Mouse (Mus musculus) heart, embryonic 14.5 days (tissue): Measurements from ENCODE around the gene Msto1. TPM values are rescaled to one million over a fixed set of nuclear protein-coding genes. Genes with fewer than 3 reads are reported as not detected.
"Not testable (repeated sequence)": the region's sequence is repeated elsewhere in the genome, so short reads cannot be mapped to it uniquely, and the experiment has no call there.

Experiments used
- ATAC-seq: fragments of 200-750 bp; cut with Nextera tagmentation; 2 replicates; pipeline ENCODE4 v1.8.0; 2017; ENCODE audit warnings: low read depth, moderate TSS enrichment; ENCODE audit not compliant: insufficient number of reproducible peaks, insufficient read depth, low FRiP score
- H3K27ac ChIP-seq, 2 experiments: fragments of 200-500 bp in 1 of 2; fragments of 300-500 bp in 1 of 2; sonication (generic) in 1 of 2; replicated peaks in 1 of 2; 2 replicates each; pipeline ENCODE4 v1.5.1; 2012 to 2014; ENCODE audit warnings: low read depth in 2 of 2, low read length in 2 of 2, control low read depth in 1 of 2, mild to moderate bottlenecking in 1 of 2, mixed read lengths in 1 of 2; ENCODE audit not compliant: control insufficient read depth in 1 of 2, insufficient read depth in 1 of 2
- H3K27me3 ChIP-seq: fragments of 300-500 bp; sonication (generic); 2 replicates; pipeline ENCODE4 v1.6.1; 2014; ENCODE audit warnings: mild to moderate bottlenecking, low read length, control low read depth; ENCODE audit not compliant: control insufficient read depth, insufficient read depth
- H3K36me3 ChIP-seq: fragments of 300-500 bp; sonication (generic); 2 replicates; pipeline ENCODE4 v1.6.1; 2014; ENCODE audit warnings: mild to moderate bottlenecking, control low read depth, low read length, mixed read lengths; ENCODE audit not compliant: control insufficient read depth, insufficient read depth
- H3K4me1 ChIP-seq, 2 experiments: fragments of 200-500 bp in 1 of 2; fragments of 300-500 bp in 1 of 2; sonication (generic) in 1 of 2; 2 replicates each; pipeline ENCODE4 v1.6.1; 2012 to 2014; ENCODE audit warnings: low read length in 2 of 2, control low read depth in 1 of 2, mixed read lengths in 1 of 2; ENCODE audit not compliant: control insufficient read depth in 2 of 2, insufficient read depth in 2 of 2
- H3K4me2 ChIP-seq: fragments of 300-500 bp; sonication (generic); 2 replicates; pipeline ENCODE4 v1.6.1; 2014; ENCODE audit warnings: mild to moderate bottlenecking, low read length
- H3K4me3 ChIP-seq, 2 experiments: fragments of 200-500 bp in 1 of 2; fragments of 300-500 bp in 1 of 2; sonication (generic) in 1 of 2; 2 replicates each; pipeline ENCODE4 v1.5.1; 2012 to 2014; ENCODE audit warnings: low read length in 2 of 2, mild to moderate bottlenecking in 2 of 2, control low read depth in 1 of 2, low read depth in 1 of 2, moderate library complexity in 1 of 2; ENCODE audit not compliant: control insufficient read depth in 1 of 2, insufficient read depth in 1 of 2
- H3K9ac ChIP-seq: fragments of 300-500 bp; sonication (generic); 2 replicates; pipeline ENCODE4 v1.6.1; 2014; ENCODE audit warnings: mild to moderate bottlenecking, low read length
- H3K9me3 ChIP-seq: fragments of 300-500 bp; sonication (generic); 2 replicates; pipeline ENCODE4 v1.6.1; 2016; ENCODE audit warnings: low read length, control low read depth; ENCODE audit not compliant: control insufficient read depth
- WGBS: fragments of 180-500 bp; shearing (Covaris S2); extraction: QIAGEN DNeasy Blood & Tissue Kit; methylation state at CpG from one replicate; pipeline ENCODE4 v1.1.7; 2014; 5-methylcytosine and 5-hydroxymethylcytosine counted together
- polyA plus RNA-seq: library from polyadenylated mRNA; unstranded; fragments of >200 nt; fragmentation: Nextera tagmentation; extraction: Ambion mirVana; gene quantifications from 2 replicates; pipeline ENCODE4 v1.2.1, GENCODE M21; 2014

The Msto1 gene
- polyA plus RNA-seq, 1 experiment from 2014 or later = 47.8 TPM

DNA sequence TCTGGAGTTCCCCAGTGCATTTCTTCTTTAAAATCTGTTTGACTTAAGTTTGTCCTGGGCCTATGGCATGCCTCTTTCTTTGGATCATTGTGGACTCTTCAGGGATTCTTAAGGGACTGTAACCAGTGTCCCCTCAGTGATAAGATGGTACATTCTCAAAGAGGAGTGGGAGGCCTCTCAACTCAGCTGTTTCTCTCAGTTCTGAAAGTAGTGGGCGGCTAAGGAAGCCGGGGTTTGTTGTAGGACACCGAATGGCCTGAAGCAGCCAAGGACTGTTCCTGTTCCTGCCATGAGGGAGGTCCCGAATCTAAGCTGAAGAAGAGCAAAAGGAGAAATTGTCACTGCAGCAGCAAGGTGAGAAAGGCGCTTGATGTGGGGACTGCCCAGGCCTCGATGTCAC lies 8.6 kb downstream of the Msto1 start:
- Histone ChIP-seq H3K27me3 (no peaks in the 10 kb centered on the region), H3K9ac (no peak overlapping the region), H3K4me2 (no peak overlapping the region), H3K4me3 (no peak overlapping the region), H3K27ac (no peak overlapping the region), H3K4me1 (no peaks in the 10 kb centered on the region), H3K36me3 (peaks cover 99% of the 10 kb centered on the region), H3K9me3 (no peaks in the 10 kb centered on the region)
- WGBS = 84% methylated on average over 6 of the region's 6 CpGs
- ATAC-seq = no peak

DNA sequence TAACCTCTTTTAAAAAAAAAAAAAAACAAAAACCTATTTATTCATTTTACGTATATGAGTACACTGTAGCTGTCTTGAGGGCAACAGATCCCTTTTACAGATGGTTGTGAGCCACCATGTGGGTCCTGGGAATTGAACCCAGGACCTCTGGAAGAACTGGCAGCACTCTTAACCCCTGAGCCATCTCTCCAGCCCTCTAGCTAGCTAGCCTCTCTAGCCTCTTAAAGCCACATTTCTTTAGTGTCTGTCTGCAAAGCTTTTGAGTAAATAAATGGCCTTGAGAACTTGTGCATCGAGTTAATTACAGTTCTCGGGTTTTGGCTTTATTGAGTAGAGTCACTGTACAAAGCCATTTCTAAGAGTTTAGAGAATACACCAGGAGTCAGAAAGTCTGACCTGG lies 9.0 kb downstream of the Msto1 start:
- no peak overlapping the region for H3K27ac ChIP-seq
- H3K4me2 ChIP-seq = no peak overlapping the region
- no peak overlapping the region for H3K9ac ChIP-seq
- no peaks in the 10 kb centered on the region for H3K27me3 ChIP-seq
- 91% methylated on average over 3 of the region's 3 CpGs for WGBS
- peaks cover 97% of the 10 kb centered on the region for H3K36me3 ChIP-seq
- no peaks in the 10 kb centered on the region for H3K4me1 ChIP-seq
- no peak overlapping the region for H3K4me3 ChIP-seq
- no peak for ATAC-seq
- H3K9me3 ChIP-seq = no peaks in the 10 kb centered on the region

DNA sequence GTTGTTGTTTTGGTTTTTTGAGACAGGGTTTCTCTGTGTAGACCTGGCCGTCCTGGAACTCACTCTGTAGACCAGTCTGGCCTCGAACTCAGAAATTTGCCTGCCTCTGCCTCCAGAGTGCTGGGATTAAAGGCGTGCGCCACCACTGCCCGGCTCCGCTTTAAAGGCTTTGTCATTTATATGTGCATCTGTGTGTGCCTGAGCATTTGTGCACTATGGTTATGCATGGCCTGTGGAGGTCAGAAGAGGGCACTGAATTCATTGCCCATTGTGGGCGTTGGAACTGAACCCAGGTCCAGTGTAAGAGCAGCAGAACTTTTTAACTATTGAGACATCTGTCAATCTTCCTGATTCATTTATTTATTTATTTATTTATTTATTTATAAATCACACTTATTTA lies 20.8 kb downstream of the Msto1 start:
- 94% methylated on average over 7 of the region's 7 CpGs for WGBS
- not testable (repeated sequence) for H3K4me1 ChIP-seq

DNA sequence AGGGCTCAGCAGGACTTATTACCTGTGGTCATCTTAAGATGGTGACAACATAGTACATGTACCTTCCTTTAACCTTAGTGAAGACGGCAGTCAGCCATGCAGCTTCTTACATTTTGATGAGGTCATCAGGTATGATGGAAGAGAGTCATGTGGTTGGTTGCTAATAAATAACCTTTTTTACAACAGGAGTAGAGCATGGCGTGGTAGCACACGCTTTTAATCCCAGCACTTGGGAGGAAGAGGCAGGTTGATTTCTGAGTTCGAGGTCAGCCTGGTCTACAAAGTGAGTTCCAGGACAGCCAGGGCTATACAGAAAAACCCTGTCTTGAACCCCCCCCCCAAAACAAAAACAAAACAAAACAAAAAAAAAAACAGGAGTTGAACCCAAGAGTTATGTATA lies 31.3 kb downstream of the Msto1 start:
- ATAC-seq, H3K9ac ChIP-seq, H3K4me3 ChIP-seq, H3K27ac ChIP-seq, H3K36me3 ChIP-seq, H3K9me3 ChIP-seq, H3K27me3 ChIP-seq, H3K4me1 ChIP-seq, H3K4me2 ChIP-seq: not testable (repeated sequence)
- 95% methylated on average over 4 of the region's 4 CpGs for WGBS

More for the DNA sequence above, 20.8 kb downstream of the Msto1 start:
- not testable (repeated sequence) for H3K27me3 ChIP-seq, H3K27ac ChIP-seq, H3K4me3 ChIP-seq, ATAC-seq, H3K4me2 ChIP-seq, H3K9me3 ChIP-seq, H3K9ac ChIP-seq
- H3K36me3 ChIP-seq = peaks cover 22% of the 10 kb centered on the region

DNA sequence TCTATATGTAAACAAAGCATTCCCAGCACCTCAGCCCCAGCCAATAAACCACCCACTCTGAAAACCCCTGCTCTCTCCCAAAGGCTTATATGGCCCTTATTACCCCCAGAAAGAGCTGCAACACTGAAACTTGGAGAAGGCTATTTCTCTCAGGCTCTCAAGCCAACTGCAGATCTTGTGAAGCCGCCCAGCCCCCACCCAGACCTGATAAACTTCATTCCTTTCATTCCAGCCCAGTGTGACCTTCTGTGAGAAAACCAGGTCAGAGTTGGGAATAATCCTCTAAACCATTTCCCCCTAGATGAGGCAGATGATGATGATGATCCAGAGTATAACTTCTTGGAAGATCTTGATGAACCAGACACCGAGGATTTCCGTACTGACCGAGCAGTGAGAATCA lies 45.4 kb downstream of the Msto1 start:
- ATAC-seq, H3K4me2 ChIP-seq, H3K4me1 ChIP-seq, H3K27me3 ChIP-seq, H3K27ac ChIP-seq, H3K9ac ChIP-seq, H3K4me3 ChIP-seq, H3K9me3 ChIP-seq: not testable (repeated sequence)
- no CpG with 5 or more reads among the region's 4 CpGs for WGBS
- H3K36me3 ChIP-seq = peaks cover 26% of the 10 kb centered on the region

DNA sequence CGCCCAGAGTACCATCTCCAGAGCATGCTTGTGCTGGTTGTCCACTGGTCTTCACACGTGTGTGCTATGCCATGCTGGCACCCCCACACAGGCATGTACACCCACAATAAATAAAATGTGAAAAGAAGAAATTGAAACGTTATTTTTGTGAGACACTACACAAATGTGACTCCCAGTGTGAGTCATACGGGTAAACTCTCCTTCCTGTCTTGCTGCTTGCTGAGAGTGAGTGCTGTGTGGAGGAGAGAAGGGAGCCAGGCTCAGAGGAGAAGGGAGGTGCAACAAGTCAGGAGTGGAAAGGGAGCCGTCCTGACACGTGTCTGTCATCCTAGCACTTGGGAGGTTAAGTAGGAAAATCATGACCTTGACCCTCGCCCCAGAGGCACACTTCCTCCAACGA lies 46.6 kb downstream of the Msto1 start:
- not testable (repeated sequence) for H3K4me3 ChIP-seq, H3K4me2 ChIP-seq, ATAC-seq, H3K27ac ChIP-seq, H3K4me1 ChIP-seq, H3K27me3 ChIP-seq, H3K9me3 ChIP-seq, H3K9ac ChIP-seq
- H3K36me3 ChIP-seq = peaks cover 39% of the 10 kb centered on the region
- WGBS = no CpG with 5 or more reads among the region's 8 CpGs

DNA sequence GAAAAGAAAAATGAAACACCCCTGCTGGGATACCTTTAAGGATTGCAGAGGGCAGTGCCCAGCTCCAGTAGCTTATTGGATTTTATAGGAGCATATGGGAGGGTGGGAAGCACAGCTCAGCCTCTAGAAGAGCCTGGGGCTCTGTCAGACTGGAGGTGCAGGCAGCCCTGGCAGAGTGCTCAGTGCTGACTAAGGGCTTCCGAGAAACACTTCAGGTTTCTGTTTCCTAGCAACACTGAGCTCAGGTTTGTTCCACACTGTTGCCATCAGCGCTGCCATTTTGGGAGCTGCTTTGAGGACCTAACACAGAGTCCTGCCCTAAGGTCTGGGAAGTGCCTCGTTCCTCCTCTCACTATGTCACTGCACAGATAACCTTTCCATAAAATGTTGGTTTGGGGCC lies 47.1 kb downstream of the Msto1 start:
- not testable (repeated sequence) for H3K9me3 ChIP-seq, H3K4me2 ChIP-seq, H3K27me3 ChIP-seq, H3K4me3 ChIP-seq, ATAC-seq, H3K9ac ChIP-seq, H3K27ac ChIP-seq, H3K4me1 ChIP-seq
- no CpG with 5 or more reads among the region's 3 CpGs for WGBS
- H3K36me3 ChIP-seq = peaks cover 43% of the 10 kb centered on the region

DNA sequence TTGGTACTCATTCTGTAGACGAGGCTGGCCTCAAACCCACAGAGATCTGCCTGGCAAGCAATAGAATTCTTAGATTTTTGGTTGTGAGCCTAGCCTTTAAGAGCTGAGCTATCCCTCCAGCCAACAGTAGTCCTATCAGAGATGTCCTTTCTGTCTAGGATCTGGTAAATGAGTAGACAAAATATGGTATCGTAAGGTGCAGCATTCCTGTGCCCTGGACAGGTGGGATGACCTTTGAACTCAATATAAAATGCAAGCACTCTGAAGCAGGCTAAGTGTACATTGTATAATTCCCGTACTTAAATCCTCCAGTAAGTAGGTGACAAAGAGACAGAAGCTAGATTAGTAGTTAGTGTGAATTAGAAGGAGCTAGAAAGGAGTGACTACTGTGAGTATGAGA lies 51.7 kb downstream of the Msto1 start:
- Histone ChIP-seq H3K4me3 (no peak overlapping the region), H3K4me1 (no peaks in the 10 kb centered on the region), H3K4me2 (no peak overlapping the region), H3K9ac (no peak overlapping the region), H3K27ac (no peak overlapping the region), H3K27me3 (no peaks in the 10 kb centered on the region), H3K9me3 (no peaks in the 10 kb centered on the region), H3K36me3 (peaks cover 89% of the 10 kb centered on the region)
- ATAC-seq = no peak
- WGBS = 96% methylated on average over 3 of the region's 3 CpGs
